Mouse (Mus musculus) limb, embryonic 11.5 days (tissue): ENCODE measurements around the gene Hilpda. TPM values are rescaled to one million over a fixed set of nuclear protein-coding genes. Genes with fewer than 3 reads are reported as not detected.

Experiments
- ATAC-seq: fragments of 200-750 bp; cut with Nextera tagmentation; 2 replicates; pipeline ENCODE4 v1.8.0; 2017; ENCODE audit warnings: low read depth; ENCODE audit not compliant: insufficient number of reproducible peaks, low FRiP score, low TSS enrichment
- DNase-seq: peaks from one replicate; pipeline ENCODE4 v3.0.0-alpha.2; 2015; ENCODE audit warnings: low spot score
- H3K27ac ChIP-seq: fragments of 300-500 bp; sonication (generic); replicated peaks from 2 replicates; pipeline ENCODE4 v1.5.1; 2014; ENCODE audit warnings: low read depth, mild to moderate bottlenecking, low read length
- H3K27me3 ChIP-seq: fragments of 300-500 bp; sonication (generic); 2 replicates; pipeline ENCODE4 v1.6.1; 2014; ENCODE audit warnings: mild to moderate bottlenecking, low read length, mixed read lengths; ENCODE audit not compliant: control insufficient read depth, insufficient read depth
- H3K36me3 ChIP-seq: fragments of 300-500 bp; sonication (generic); 2 replicates; pipeline ENCODE4 v1.6.1; 2014; ENCODE audit warnings: mild to moderate bottlenecking, low read length, moderate library complexity, mixed read lengths; ENCODE audit not compliant: control insufficient read depth, insufficient read depth
- H3K4me1 ChIP-seq: fragments of 300-500 bp; sonication (generic); 2 replicates; pipeline ENCODE4 v1.6.1; 2014; ENCODE audit warnings: low read length, mixed read lengths; ENCODE audit not compliant: control insufficient read depth, insufficient read depth
- H3K4me2 ChIP-seq: fragments of 300-500 bp; sonication (generic); 2 replicates; pipeline ENCODE4 v1.6.1; 2014; ENCODE audit warnings: low read depth, mild to moderate bottlenecking, moderate library complexity; ENCODE audit not compliant: severe bottlenecking
- H3K4me3 ChIP-seq: fragments of 300-500 bp; sonication (generic); 2 replicates; pipeline ENCODE4 v1.5.1; 2014; ENCODE audit warnings: low read depth, low read length
- H3K9ac ChIP-seq: fragments of 300-500 bp; sonication (generic); 2 replicates; pipeline ENCODE4 v1.6.1; 2014; ENCODE audit warnings: mild to moderate bottlenecking, low read length
- H3K9me3 ChIP-seq: fragments of 300-500 bp; sonication (generic); 2 replicates; pipeline ENCODE4 v1.6.1; 2016; ENCODE audit warnings: low read length; ENCODE audit not compliant: control insufficient read depth
- WGBS: fragments of 180-500 bp; shearing (Covaris S2); extraction: QIAGEN DNeasy Blood & Tissue Kit; methylation state at CpG from one replicate; pipeline ENCODE4 v1.1.7; 2014; 5-methylcytosine and 5-hydroxymethylcytosine counted together
- polyA plus RNA-seq: library from polyadenylated mRNA; unstranded; fragments of >200 nt; fragmentation: Nextera tagmentation; extraction: Ambion mirVana; gene quantifications from 2 replicates; pipeline ENCODE4 v1.2.1, GENCODE M21; 2014

The Hilpda gene
- polyA plus RNA-seq, 1 experiment from 2014 or later = 43.0 TPM

GRCm38 (mm10) chr6:29280671-29281070, 8.4 kb downstream of the Hilpda start:
- ATAC-seq (0 out of 2 replicates have a peak, but pooled peaks have one; percentile 35), DNase-seq (no peak)
- no peaks in the 10 kb centered on the region for H3K4me1 ChIP-seq
- H3K36me3 ChIP-seq = no peaks in the 10 kb centered on the region
- 72% methylated on average over 7 of the region's 7 CpGs for WGBS
- H3K9me3 ChIP-seq = no peaks in the 10 kb centered on the region
- H3K4me3 ChIP-seq = no peak overlapping the region
- no peak overlapping the region for H3K9ac ChIP-seq
- no peak overlapping the region for H3K27ac ChIP-seq
- no peak overlapping the region for H3K4me2 ChIP-seq
- no peaks in the 10 kb centered on the region for H3K27me3 ChIP-seq

GRCm38 (mm10) chr6:29286870-29287269, 14.6 kb downstream of the Hilpda start:
- ATAC-seq (no peak), DNase-seq (no peak)
- Histone ChIP-seq H3K4me1 (no peaks in the 10 kb centered on the region), H3K9ac (no peak overlapping the region), H3K4me3 (no peak overlapping the region), H3K27me3 (no peaks in the 10 kb centered on the region), H3K27ac (no peak overlapping the region), H3K36me3 (no peaks in the 10 kb centered on the region), H3K9me3 (no peaks in the 10 kb centered on the region), H3K4me2 (no peak overlapping the region)
- 67% methylated on average over 7 of the region's 7 CpGs for WGBS

GRCm38 (mm10) chr6:29287481-29287880, 15.2 kb downstream of the Hilpda start:
- DNase-seq = no peak
- no peak overlapping the region for H3K4me2 ChIP-seq
- ATAC-seq = no peak
- WGBS = 47% methylated on average over 6 of the region's 6 CpGs
- no peaks in the 10 kb centered on the region for H3K27me3 ChIP-seq
- H3K4me3 ChIP-seq = no peak overlapping the region
- no peak overlapping the region for H3K27ac ChIP-seq
- H3K9me3 ChIP-seq = no peaks in the 10 kb centered on the region
- no peaks in the 10 kb centered on the region for H3K36me3 ChIP-seq
- no peak overlapping the region for H3K9ac ChIP-seq
- H3K4me1 ChIP-seq = no peaks in the 10 kb centered on the region

- Histone ChIP-seq H3K27ac (no peak overlapping the region), H3K9me3 (no peaks in the 10 kb centered on the region), H3K9ac (no peak overlapping the region), H3K4me3 (no peak overlapping the region), H3K4me1 (no peaks in the 10 kb centered on the region), H3K27me3 (no peaks in the 10 kb centered on the region), H3K36me3 (no peaks in the 10 kb centered on the region), H3K4me2 (no peak overlapping the region)
- DNase-seq = no peak
- 78% methylated on average over 5 of the region's 5 CpGs for WGBS
- no peak for ATAC-seq
Observed at GRCm38 (mm10) chr6:29287944-29288343, 15.7 kb downstream of the Hilpda start.

GRCm38 (mm10) chr6:29288651-29289050, 16.4 kb downstream of the Hilpda start:
- H3K4me3 ChIP-seq = no peak overlapping the region
- no peaks in the 10 kb centered on the region for H3K4me1 ChIP-seq
- H3K9ac ChIP-seq = no peak overlapping the region
- no peak overlapping the region for H3K4me2 ChIP-seq
- H3K36me3 ChIP-seq = no peaks in the 10 kb centered on the region
- no peak for ATAC-seq
- no peaks in the 10 kb centered on the region for H3K9me3 ChIP-seq
- no peaks in the 10 kb centered on the region for H3K27me3 ChIP-seq
- no peak overlapping the region for H3K27ac ChIP-seq
- 68% methylated on average over 6 of the region's 6 CpGs for WGBS
- no peak for DNase-seq

DNA sequence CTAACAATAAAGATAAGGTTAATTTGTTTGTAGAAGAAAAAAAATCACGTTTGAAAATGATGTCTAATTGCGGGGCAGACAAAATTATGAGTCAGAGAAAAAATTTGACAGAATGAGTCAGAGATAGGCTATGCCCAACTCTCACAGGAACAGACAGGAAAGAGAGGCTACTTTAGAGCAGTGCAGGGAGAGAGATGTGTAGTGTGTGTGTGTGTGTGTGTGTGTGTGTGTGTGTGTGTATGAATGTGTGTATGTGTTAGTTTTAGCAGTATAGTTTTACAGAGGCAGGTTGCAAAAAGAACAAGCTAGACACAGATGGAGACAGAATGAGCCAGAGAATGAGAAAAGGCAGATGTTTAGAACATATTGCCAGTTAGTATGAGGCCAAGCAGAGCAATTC, 26.8 kb downstream of the Hilpda start:
- 76% methylated on average over 2 of the region's 2 CpGs for WGBS
- no peak overlapping the region for H3K9ac ChIP-seq
- H3K36me3 ChIP-seq = no peaks in the 10 kb centered on the region
- no peak for ATAC-seq
- no peak for DNase-seq
- H3K4me1 ChIP-seq = no peaks in the 10 kb centered on the region
- H3K4me3 ChIP-seq = no peak overlapping the region
- H3K4me2 ChIP-seq = no peak overlapping the region
- no peaks in the 10 kb centered on the region for H3K9me3 ChIP-seq
- no peaks in the 10 kb centered on the region for H3K27me3 ChIP-seq
- no peak overlapping the region for H3K27ac ChIP-seq

GRCm38 (mm10) chr6:29303251-29303650, 31.0 kb downstream of the Hilpda start:
- Histone ChIP-seq H3K4me2 (no peak overlapping the region), H3K4me1 (no peaks in the 10 kb centered on the region), H3K4me3 (no peak overlapping the region), H3K9me3 (no peaks in the 10 kb centered on the region), H3K9ac (no peak overlapping the region), H3K27me3 (no peaks in the 10 kb centered on the region), H3K27ac (no peak overlapping the region), H3K36me3 (no peaks in the 10 kb centered on the region)
- DNase-seq = no peak
- ATAC-seq = no peak

DNA sequence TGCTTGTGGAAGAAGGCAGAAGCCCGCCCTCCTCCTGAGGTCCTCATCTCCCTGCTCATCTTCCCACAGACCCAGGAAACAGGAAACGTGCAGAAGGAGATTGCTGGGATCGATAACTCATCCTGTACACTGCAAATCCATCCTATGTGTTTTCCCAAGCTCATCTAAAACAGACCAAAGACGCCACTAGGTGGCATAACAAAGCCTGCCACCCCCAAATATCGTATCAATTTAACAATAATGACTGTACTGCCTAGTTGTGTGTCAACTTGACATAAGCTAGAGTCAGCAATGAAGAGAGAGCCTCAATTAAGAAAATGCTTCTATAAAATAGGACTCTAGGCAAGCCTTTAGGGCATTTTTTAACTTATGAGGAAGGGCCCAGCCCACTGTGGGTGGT, 31.4 kb downstream of the Hilpda start:
- Histone ChIP-seq H3K4me2 (no peak overlapping the region), H3K4me1 (no peaks in the 10 kb centered on the region), H3K27ac (no peak overlapping the region), H3K36me3 (no peaks in the 10 kb centered on the region), H3K27me3 (no peaks in the 10 kb centered on the region), H3K4me3 (no peak overlapping the region), H3K9ac (no peak overlapping the region), H3K9me3 (no peaks in the 10 kb centered on the region)
- DNase-seq (no peak), ATAC-seq (no peak)
- WGBS = 57% methylated on average over 5 of the region's 5 CpGs

DNA sequence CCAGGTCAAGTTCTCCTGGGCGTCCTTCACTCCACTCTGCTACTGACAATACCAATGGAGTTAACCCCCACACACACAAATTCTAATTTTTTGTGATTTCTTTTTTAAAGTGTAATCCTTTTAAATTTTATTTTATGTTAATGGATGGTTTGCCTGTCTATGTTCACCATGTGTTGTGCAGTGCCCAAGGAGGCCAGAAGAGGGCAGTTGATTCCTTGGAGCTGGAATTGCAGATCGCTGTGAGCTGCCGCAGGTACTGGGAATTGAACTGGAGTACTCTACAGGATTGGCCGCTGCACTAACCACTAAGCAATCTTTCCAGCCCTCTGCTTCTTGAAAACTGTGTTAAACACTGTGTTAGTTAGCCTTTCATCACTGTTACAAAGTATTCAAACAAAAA, 33.2 kb downstream of the Hilpda start:
- Histone ChIP-seq H3K27me3 (no peaks in the 10 kb centered on the region), H3K4me1 (no peaks in the 10 kb centered on the region), H3K9ac (no peak overlapping the region), H3K4me3 (no peak overlapping the region), H3K36me3 (no peaks in the 10 kb centered on the region), H3K27ac (no peak overlapping the region), H3K4me2 (no peak overlapping the region), H3K9me3 (no peaks in the 10 kb centered on the region)
- no peak for ATAC-seq
- DNase-seq = no peak
- 89% methylated on average over 4 of the region's 4 CpGs for WGBS
